Mouse (Mus musculus) embryonic facial prominence, embryonic 11.5 days (tissue): ENCODE data around the gene Smim27. TPM values are rescaled to one million over a fixed set of nuclear protein-coding genes. Genes with fewer than 3 reads are reported as not detected.
A peak's percentile ranks its signal among the peaks of the same experiment; 100 is the strongest.
"Not testable (repeated sequence)": the region's sequence is repeated elsewhere in the genome, so short reads cannot be mapped to it uniquely, and the experiment has no call there.

Experiments used
- ATAC-seq: fragments of 200-750 bp; cut with Nextera tagmentation; replicated peaks from 2 replicates; pipeline ENCODE4 v1.8.0; 2017; ENCODE audit warnings: low read depth; ENCODE audit not compliant: insufficient number of reproducible peaks, low FRiP score, low TSS enrichment
- DNase-seq: peaks from one replicate; pipeline ENCODE4 v3.0.0-alpha.2; 2015; ENCODE audit warnings: low spot score
- H3K27ac ChIP-seq: fragments of 300-500 bp; sonication (generic); replicated peaks from 2 replicates; pipeline ENCODE4 v1.5.1; 2014; ENCODE audit warnings: mild to moderate bottlenecking, low read depth, low read length, control low read depth
- H3K27me3 ChIP-seq: fragments of 300-500 bp; sonication (generic); 2 replicates; pipeline ENCODE4 v1.6.1; 2014; ENCODE audit warnings: mild to moderate bottlenecking, low read length, moderate library complexity, mixed read lengths; ENCODE audit not compliant: control insufficient read depth, insufficient read depth
- H3K36me3 ChIP-seq: fragments of 300-500 bp; sonication (generic); replicated peaks from 2 replicates; pipeline ENCODE4 v1.6.1; 2014; ENCODE audit warnings: low read depth, mild to moderate bottlenecking, low read length, moderate library complexity, mixed read lengths; ENCODE audit not compliant: control insufficient read depth, insufficient read depth
- H3K4me1 ChIP-seq: fragments of 300-500 bp; sonication (generic); 2 replicates; pipeline ENCODE4 v1.6.1; 2014; ENCODE audit warnings: low read length, mixed read lengths; ENCODE audit not compliant: control insufficient read depth, insufficient read depth
- H3K4me2 ChIP-seq: fragments of 300-500 bp; sonication (generic); 2 replicates; pipeline ENCODE4 v1.6.1; 2014; ENCODE audit warnings: low read depth, mild to moderate bottlenecking, control low read depth, low read length, moderate library complexity
- H3K4me3 ChIP-seq: fragments of 300-500 bp; sonication (generic); 2 replicates; pipeline ENCODE4 v1.5.1; 2014; ENCODE audit warnings: low read depth, low read length, control low read depth
- H3K9ac ChIP-seq: fragments of 300-500 bp; sonication (generic); replicated peaks from 2 replicates; pipeline ENCODE4 v1.6.1; 2014; ENCODE audit warnings: mild to moderate bottlenecking, control low read depth, low read length
- H3K9me3 ChIP-seq: fragments of 300-500 bp; sonication (generic); replicated peaks from 2 replicates; pipeline ENCODE4 v1.6.1; 2016; ENCODE audit warnings: mild to moderate bottlenecking, low read length, inconsistent platforms, mixed read lengths; ENCODE audit not compliant: control insufficient read depth
- WGBS: fragments of 180-500 bp; shearing (Covaris S2); extraction: QIAGEN DNeasy Blood & Tissue Kit; methylation state at CpG from one replicate; pipeline ENCODE4 v1.1.7; 2014; 5-methylcytosine and 5-hydroxymethylcytosine counted together
- polyA plus RNA-seq: library from polyadenylated mRNA; unstranded; fragments of >200 nt; fragmentation: Nextera tagmentation; extraction: Ambion mirVana; gene quantifications from 2 replicates; pipeline ENCODE4 v1.2.1, GENCODE M21; 2014

Gene Smim27
- polyA plus RNA-seq, 1 experiment from 2014 or later: 32.9 TPM

DNA sequence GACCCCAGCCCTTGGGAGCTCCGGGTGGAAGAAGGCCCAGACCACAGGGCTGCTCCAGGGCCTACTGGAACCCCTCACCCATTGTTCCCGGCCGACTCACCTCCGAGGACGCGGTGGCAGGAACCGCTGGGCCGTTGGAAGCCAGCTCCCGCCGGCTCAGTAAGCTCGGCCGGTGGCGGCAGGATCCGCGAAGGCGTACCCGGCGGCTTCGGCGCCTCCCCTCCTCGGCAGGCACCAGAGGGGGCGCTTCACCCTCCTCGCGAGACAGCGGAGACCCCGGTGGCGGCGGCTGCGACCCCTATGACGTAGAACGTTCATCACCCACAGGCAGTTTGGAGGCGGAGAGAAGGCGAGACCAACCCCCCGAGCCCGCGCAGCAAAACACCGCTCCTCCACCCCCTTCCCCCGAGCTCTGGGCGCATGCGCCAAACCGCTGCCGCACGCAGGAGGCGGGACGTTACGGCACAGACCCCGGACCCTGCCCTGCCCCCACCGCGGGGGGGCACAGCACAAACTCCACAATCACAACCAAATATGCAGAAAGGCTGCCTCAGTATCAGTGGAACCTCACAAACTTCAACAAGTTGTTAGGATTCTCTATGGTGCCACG, 1.1 kb upstream of the Smim27 start:
- under 1% methylated on average over 43 of the region's 50 CpGs for WGBS

DNA sequence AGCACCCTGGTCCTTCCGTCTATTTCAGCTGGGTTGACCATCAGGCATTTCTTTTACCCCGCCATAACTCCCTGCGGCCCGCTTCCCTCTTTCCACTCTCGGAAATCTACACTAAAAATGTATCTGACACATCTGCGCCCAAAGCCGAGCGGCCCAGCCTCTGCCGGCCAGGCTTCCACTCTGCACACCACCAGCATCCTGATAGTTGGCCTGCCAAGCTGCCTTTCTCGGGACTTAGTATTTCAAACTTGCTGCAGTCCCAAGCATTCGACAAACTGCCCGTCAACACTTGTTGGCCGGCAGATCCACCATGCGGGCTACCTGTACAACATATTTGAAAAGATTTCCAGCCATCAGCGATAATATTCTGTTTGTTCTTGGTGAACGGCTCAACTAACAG, 544 bp upstream of the Smim27 start:
- Histone ChIP-seq H3K4me2 (peak overlapping the region; percentile 52), H3K27me3 (no peaks in the 10 kb centered on the region), H3K4me3 (peak overlapping the region; percentile 74), H3K36me3 (no peaks in the 10 kb centered on the region), H3K27ac (peak overlapping the region; percentile 93), H3K9me3 (no peaks in the 10 kb centered on the region), H3K4me1 (no peaks in the 10 kb centered on the region), H3K9ac (peak overlapping the region; percentile 86)
- DNase-seq: no peak
- 1% methylated on average over 16 of the region's 16 CpGs for WGBS
- 0 out of 2 replicates have a peak, but pooled peaks have one; percentile 1 for ATAC-seq

More for the DNA sequence above, 1.1 kb upstream of the Smim27 start:
- no peaks in the 10 kb centered on the region for H3K27me3 ChIP-seq
- peak; percentile 95 for DNase-seq
- H3K9me3 ChIP-seq: no peaks in the 10 kb centered on the region
- peak overlapping the region; percentile 88 for H3K4me2 ChIP-seq
- H3K27ac ChIP-seq: peak overlapping the region; percentile 93
- peak overlapping the region; percentile 86 for H3K9ac ChIP-seq
- H3K36me3 ChIP-seq: no peaks in the 10 kb centered on the region
- no peaks in the 10 kb centered on the region for H3K4me1 ChIP-seq
- peak; percentile 72 for ATAC-seq
- peak overlapping the region; percentile 74 for H3K4me3 ChIP-seq

- Histone ChIP-seq H3K27ac (peak overlapping the region; percentile 56; the same call in 1 of the 2 replicates), H3K4me3 (peak overlapping the region; percentile 88), H3K9me3 (no peaks in the 10 kb centered on the region), H3K4me2 (peak overlapping the region; percentile 84), H3K9ac (peak overlapping the region; percentile 87), H3K27me3 (no peaks in the 10 kb centered on the region), H3K4me1 (peaks cover 2% of the 10 kb centered on the region; the same call in 1 of the 2 replicates), H3K36me3 (no peaks in the 10 kb centered on the region)
- WGBS: 1% methylated on average over 21 of the region's 21 CpGs
- ATAC-seq: peak; percentile 69
- DNase-seq: no peak
Measured at GRCm38 (mm10) chr4:40278880-40279275, 9.5 kb downstream of the Smim27 start.

DNA sequence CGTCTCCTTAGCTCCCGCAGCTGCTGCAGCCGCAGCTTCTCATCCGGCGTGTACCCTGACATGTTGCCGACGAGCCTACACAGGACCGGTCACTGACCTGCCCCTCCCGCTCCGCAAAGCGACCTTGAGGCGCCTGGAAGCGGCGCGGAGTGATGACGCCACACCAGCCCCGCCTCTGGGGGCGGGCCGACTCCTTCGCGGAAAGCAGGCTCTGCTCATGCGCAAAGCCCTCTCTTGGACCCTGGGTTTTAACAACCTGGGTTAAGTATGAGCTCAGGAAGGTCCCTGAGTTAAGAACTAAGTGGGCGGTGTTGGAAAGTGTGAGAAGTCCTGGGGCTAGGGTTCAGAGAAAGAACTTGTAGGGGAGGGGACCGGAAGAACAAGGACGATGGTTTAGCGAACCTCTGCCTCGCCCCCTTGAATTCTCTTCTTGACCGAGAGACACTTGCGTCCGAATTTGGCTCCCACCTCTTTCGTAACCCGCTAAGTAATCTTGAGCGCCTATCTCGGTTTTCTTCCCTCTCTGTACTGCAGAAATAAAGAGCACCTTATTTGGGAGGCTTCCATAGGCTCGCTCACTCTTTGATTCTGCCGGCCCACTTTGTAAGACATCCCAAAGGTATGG, 10.0 kb downstream of the Smim27 start, which contains the start of gene Ndufb6:
Gene Ndufb6, minus strand, starts transcription at position 146 of the 625 bp plus-strand sequence.
- DNase-seq: peak; percentile 97
- under 1% methylated on average over 36 of the region's 36 CpGs for WGBS
- H3K27ac ChIP-seq: peak within 1 kb of the TSS; percentile 56

DNA sequence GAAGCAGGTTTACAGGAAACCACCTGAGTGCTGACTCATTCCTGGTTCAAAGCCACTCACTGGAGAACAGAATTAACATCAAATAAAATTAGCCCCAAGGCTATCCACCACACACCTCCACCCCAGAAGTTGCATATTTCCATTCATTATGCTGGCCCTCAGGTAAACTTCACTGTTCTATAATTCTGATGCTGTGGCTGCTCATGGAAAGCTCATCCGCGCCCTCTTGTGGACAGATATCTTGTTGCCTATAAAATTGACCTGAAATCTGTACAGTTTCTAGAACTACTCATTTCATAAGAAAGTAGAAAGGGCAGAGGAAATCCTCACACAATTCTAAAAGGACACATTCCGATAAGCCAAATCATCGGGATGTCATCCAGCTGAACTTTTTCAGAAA, 16.2 kb downstream of the Smim27 start:
- no peak overlapping the region for H3K4me2 ChIP-seq
- no peak overlapping the region for H3K27ac ChIP-seq
- H3K27me3 ChIP-seq: no peaks in the 10 kb centered on the region
- DNase-seq: peak; percentile 82
- H3K9me3 ChIP-seq: no peaks in the 10 kb centered on the region
- WGBS: 17% methylated on average over 4 of the region's 4 CpGs
- H3K36me3 ChIP-seq: no peaks in the 10 kb centered on the region
- ATAC-seq: no peak
- no peak overlapping the region for H3K9ac ChIP-seq
- no peak overlapping the region for H3K4me3 ChIP-seq
- no peaks in the 10 kb centered on the region for H3K4me1 ChIP-seq

More for the DNA sequence above, 10.0 kb downstream of the Smim27 start, which contains the start of gene Ndufb6:
- H3K4me1 ChIP-seq: peaks cover 2% of the 10 kb centered on the region; the same call in 1 of the 2 replicates
- H3K36me3 ChIP-seq: no peaks in the 10 kb centered on the region
- H3K9ac ChIP-seq: peak within 1 kb of the TSS; percentile 87
- H3K4me3 ChIP-seq: peak within 1 kb of the TSS; percentile 88
- peak within 1 kb of the TSS; percentile 84 for H3K4me2 ChIP-seq
- no peaks in the 10 kb centered on the region for H3K9me3 ChIP-seq
- peak; percentile 95 for ATAC-seq
- H3K27me3 ChIP-seq: no peaks in the 10 kb centered on the region

GRCm38 (mm10) chr4:40287415-40287814, 18.0 kb downstream of the Smim27 start:
- no peak overlapping the region for H3K9ac ChIP-seq
- H3K36me3 ChIP-seq: no peaks in the 10 kb centered on the region
- H3K4me3 ChIP-seq: no peak overlapping the region
- no peaks in the 10 kb centered on the region for H3K9me3 ChIP-seq
- no peaks in the 10 kb centered on the region for H3K4me1 ChIP-seq
- no peak overlapping the region for H3K4me2 ChIP-seq
- 84% methylated on average over 6 of the region's 6 CpGs for WGBS
- ATAC-seq (no peak), DNase-seq (no peak)
- H3K27me3 ChIP-seq: no peaks in the 10 kb centered on the region
- no peak overlapping the region for H3K27ac ChIP-seq

GRCm38 (mm10) chr4:40289046-40289445, 19.7 kb downstream of the Smim27 start:
- WGBS: 88% methylated on average over 2 of the region's 2 CpGs
- Histone ChIP-seq H3K4me1 (no peaks in the 10 kb centered on the region), H3K27ac (no peak overlapping the region), H3K9me3 (no peaks in the 10 kb centered on the region), H3K4me2 (no peak overlapping the region), H3K9ac (no peak overlapping the region), H3K4me3 (no peak overlapping the region), H3K36me3 (no peaks in the 10 kb centered on the region), H3K27me3 (no peaks in the 10 kb centered on the region)
- ATAC-seq: no peak
- DNase-seq: no peak

DNA sequence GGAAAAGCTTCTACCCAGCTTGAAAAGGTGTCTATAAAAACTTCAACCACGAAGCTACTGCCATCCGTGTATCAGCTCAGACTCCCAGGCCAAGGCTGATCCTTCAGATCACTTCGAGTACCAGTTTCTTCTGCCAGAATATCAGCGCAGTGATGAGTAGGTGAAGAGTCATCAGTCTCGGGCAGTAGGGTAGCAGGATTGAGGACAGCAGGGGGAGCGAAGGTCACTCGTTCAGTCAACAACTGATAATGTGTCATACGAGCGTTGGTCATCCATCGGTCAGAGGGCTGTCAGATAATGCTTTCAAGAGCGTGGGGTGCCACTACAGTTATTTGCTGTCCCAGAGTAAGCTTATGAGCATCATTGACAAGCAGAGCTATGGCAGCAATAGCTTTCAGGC, 22.1 kb downstream of the Smim27 start:
- not testable (repeated sequence) for H3K27me3 ChIP-seq, H3K4me2 ChIP-seq, DNase-seq, ATAC-seq, H3K27ac ChIP-seq, H3K4me1 ChIP-seq, H3K36me3 ChIP-seq, H3K9me3 ChIP-seq, H3K4me3 ChIP-seq, H3K9ac ChIP-seq
- 86% methylated on average over 11 of the region's 11 CpGs for WGBS
